Mouse (Mus musculus) embryonic stem cell, embryonic (primary cell): ENCODE measurements around the gene Gnptg.

ENCODE experiments used
- CTCF ChIA-PET, 4 experiments: fragments of 300-600 bp in 2 of 4; fragments of 350-600 bp in 2 of 4; sonication (Branson Sonifier 250); formaldehyde crosslinking; loops; one replicate each; lab custom pipeline; 2022; ENCODE audit warnings: inconsistent platforms in 2 of 4; lab: Charles Lee
- POLR2A ChIA-PET, 4 experiments: fragments of 300-600 bp in 2 of 4; fragments of 350-600 bp in 2 of 4; sonication (Branson Sonifier 250); formaldehyde crosslinking; loops; one replicate each; lab custom pipeline; 2022; ENCODE audit warnings: antibody characterized with exemption in 4 of 4, inconsistent platforms in 1 of 4; lab: Charles Lee

Gnptg gene

DNA sequence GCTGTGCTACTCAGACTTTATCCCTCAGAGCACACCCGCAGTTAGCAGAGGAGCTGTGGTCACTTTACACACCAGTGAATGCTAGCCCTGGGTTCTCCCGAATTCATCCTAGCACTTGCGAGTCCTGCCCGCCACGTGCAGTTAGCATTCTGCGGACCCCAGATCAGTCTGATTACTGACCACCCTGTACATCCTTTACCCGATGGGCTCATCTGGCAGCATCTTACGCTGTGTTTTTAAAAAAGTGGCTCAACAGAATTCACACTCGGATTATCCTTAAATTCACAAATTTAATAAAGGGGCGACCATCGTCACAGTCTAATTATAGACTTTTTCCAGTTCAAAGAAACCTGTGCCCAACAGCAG lies 52.2 kb downstream of the Gnptg start:
- ChIA-PET POLR2A (interaction anchor here in 2 of 4 experiments (0.8 to 1.9 kb wide), 7 partner anchors 12 to 86 kb away, joined by 3 to 7 read pairs (median 4); partner anchors contain the start of gene Ube2i (in 1 of the 2)), CTCF (interaction anchor here in 1 of 4 experiments (0.6 kb wide), 1 partner anchor 1480 kb away, joined by 3 read pairs; no protein-coding TSS in a partner anchor)

DNA sequence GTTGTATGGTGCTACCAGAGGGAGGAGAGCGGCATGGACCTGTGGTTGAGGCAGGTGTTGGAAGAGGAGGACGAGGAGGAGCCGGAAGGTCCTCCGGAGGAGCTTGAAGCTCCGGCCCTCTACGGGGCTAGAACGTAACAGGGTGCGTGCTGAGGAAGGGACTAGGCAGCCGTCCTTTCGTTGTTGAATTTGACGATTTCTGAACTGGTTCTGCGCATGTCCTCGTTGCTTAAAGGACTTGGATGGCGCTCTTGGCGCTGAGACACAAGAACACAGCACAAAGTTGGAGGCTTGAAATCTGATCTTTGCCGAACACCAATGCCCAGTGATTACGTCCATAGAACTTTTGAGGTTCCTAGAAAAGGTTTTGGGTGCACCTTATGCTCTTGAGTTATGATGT lies 55.0 kb downstream of the Gnptg start:
- CTCF ChIA-PET, result interaction anchor here in 1 of 4 experiments (1.3 kb wide), 1 partner anchor 89 kb away, joined by 3 read pairs; no protein-coding TSS in a partner anchor
- POLR2A ChIA-PET, result interaction anchor here (0.6 to 4.3 kb wide), 55 partner anchors 9 to 657 kb away, joined by 3 to 35 read pairs (median 5); partner anchors contain the start of genes Ube2i (in 4 of the 4), Gnptg (in 3 of the 4), Tsr3 (in 3 of the 4) and Ccdc154 (in 1 of the 4)

DNA sequence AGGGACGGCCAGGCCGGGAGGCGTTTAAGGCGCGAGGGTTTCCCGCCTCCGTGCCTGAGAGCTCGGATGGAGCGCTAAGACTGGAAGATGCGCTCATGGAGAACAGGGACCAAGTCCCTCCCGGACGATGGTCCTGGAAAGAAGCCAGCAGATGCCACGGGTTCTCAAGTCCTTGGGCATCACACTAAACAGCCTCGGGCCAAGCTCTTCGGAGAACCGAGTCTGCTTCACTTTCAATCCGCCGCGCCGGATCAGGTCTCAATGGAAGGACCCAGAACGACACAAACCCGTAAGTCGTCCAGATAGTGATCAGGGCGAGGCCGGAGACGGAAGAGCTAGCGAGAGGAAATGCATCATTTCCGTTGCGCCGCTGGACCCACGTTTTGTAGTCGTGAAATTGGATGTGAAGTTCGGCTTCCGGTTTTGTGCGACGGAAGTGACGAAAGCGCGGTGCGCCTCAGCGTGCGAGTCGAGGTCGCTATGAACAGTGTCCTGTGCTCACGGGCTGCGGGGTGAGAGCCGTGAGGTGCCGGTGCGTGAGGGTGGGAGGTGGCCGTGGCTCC lies 55.7 kb downstream of the Gnptg start, which contains the start of gene BC003965:
Gene BC003965, plus strand, starts transcription at position 426 of the 563 bp plus-strand sequence.
- CTCF ChIA-PET, result interaction anchor here in 1 of 4 experiments (1.3 kb wide), 1 partner anchor 89 kb away, joined by 3 read pairs; no protein-coding TSS in a partner anchor
- POLR2A ChIA-PET, result interaction anchor here (0.6 to 4.3 kb wide), 74 partner anchors 8 to 656 kb away, joined by 3 to 35 read pairs (median 4); partner anchors contain the start of genes Ube2i (in 4 of the 4), Gm38655 (in 3 of the 4), Gnptg (in 3 of the 4) and Tsr3 (in 3 of the 4)
